In genomic region chr1:169848254-169849015, GRCm38 (mm10) we compare ENCODE assay signal across 11 mouse cellular contexts.
DNase-seq lines count a peak whose midpoint lies in the region; ATAC-seq lines count a peak whose summit lies in the region.
"Had no signal": no experiment of that assay in that cellular context is flagged by ENCODE, and none has a peak within 500 bp of the region (broad histone marks: within the 10 kb centered on the region; RNA-seq: fewer than 3 reads in every experiment).

No protein-coding gene starts in this region.

- H3K4me2 ChIP-seq in midbrain, embryonic 12.5 days (replicated peaks) = no peak overlapping the region
- no peak overlapping the region for H3K4me2 ChIP-seq in kidney, embryonic 15.5 days
- H3K4me2 ChIP-seq: limb, embryonic 12.5 days; neural tube, embryonic 12.5 days had no signal

- no peak overlapping the region for H3K9ac ChIP-seq in midbrain, embryonic 12.5 days (replicated peaks)
- H3K9ac ChIP-seq in kidney, embryonic 15.5 days = no peak overlapping the region
- H3K9ac ChIP-seq: limb, embryonic 12.5 days; neural tube, embryonic 12.5 days had no signal

- H3K9me3 ChIP-seq in midbrain, embryonic 12.5 days = no peaks in the 10 kb centered on the region
- H3K9me3 ChIP-seq in kidney, embryonic 15.5 days (replicated peaks) = no peaks in the 10 kb centered on the region
- H3K9me3 ChIP-seq: limb, embryonic 12.5 days; neural tube, embryonic 12.5 days had no signal

- 0 out of 2 replicates have a peak, but pooled peaks have one; percentile 34 for ATAC-seq in frontal cortex, adult (ENCODE audit: low TSS enrichment)
- peak; percentile 70 for ATAC-seq in midbrain, embryonic 12.5 days (ENCODE audit: low FRiP score, low read depth)
- no peak for ATAC-seq in kidney, embryonic 15.5 days (replicated peaks; ENCODE audit: low FRiP score)

- H3K27me3 ChIP-seq in midbrain, embryonic 12.5 days = no peaks in the 10 kb centered on the region
- H3K27me3 ChIP-seq in kidney, embryonic 15.5 days = no peaks in the 10 kb centered on the region
- H3K27me3 ChIP-seq: limb, embryonic 12.5 days; neural tube, embryonic 12.5 days had no signal

- H3K36me3 ChIP-seq in midbrain, embryonic 12.5 days = no peaks in the 10 kb centered on the region
- no peaks in the 10 kb centered on the region for H3K36me3 ChIP-seq in kidney, embryonic 15.5 days
- H3K36me3 ChIP-seq: limb, embryonic 12.5 days; neural tube, embryonic 12.5 days had no signal

- no peak overlapping the region for H3K27ac ChIP-seq in midbrain, embryonic 12.5 days (replicated peaks)
- H3K27ac ChIP-seq in kidney, embryonic 15.5 days = no peak overlapping the region
- H3K27ac ChIP-seq: limb, embryonic 12.5 days; neural tube, embryonic 12.5 days had no signal

- DNase-seq in frontal cortex, adult 2 months (ENCODE audit: extremely low spot score in 1 of 2, low spot score in 1 of 2) = no peak
- peak; percentile 43 for DNase-seq in adrenal gland, postnatal 10 days
- peak; percentile 33 to 45 for DNase-seq in cerebellum, postnatal 14 days
- no peak for DNase-seq in kidney, adult 9 months
- DNase-seq in layer of hippocampus, postnatal 25 days (ENCODE audit: extremely low spot score in 1 of 2, low spot score in 1 of 2) = no peak
- DNase-seq: thymus, postnatal 36 days had no signal

- no peak overlapping the region for H3K4me3 ChIP-seq in midbrain, embryonic 12.5 days
- H3K4me3 ChIP-seq in kidney, embryonic 15.5 days (replicated peaks) = no peak overlapping the region
- H3K4me3 ChIP-seq: limb, embryonic 12.5 days; neural tube, embryonic 12.5 days had no signal

- WGBS in midbrain, embryonic 12.5 days = 77% methylated on average over 10 of the region's 10 CpGs
- 81% methylated on average over 10 of the region's 10 CpGs for WGBS in kidney, embryonic 15.5 days

- peaks cover 3% of the 10 kb centered on the region; the same call in 1 of the 2 replicates for H3K4me1 ChIP-seq in midbrain, embryonic 12.5 days
- H3K4me1 ChIP-seq in kidney, embryonic 15.5 days = no peaks in the 10 kb centered on the region
- H3K4me1 ChIP-seq: neural tube, embryonic 12.5 days had no signal

Comparison
In these comparisons a context has a peak if more than half of its experiments do, and no peak if none do; other contexts are left out.
1. DNase-seq: peak in adrenal gland, postnatal 10 days (single experiment) and cerebellum, postnatal 14 days (2 of 2); none in frontal cortex, adult 2 months (0 of 2), kidney, adult 9 months (single experiment) and layer of hippocampus, postnatal 25 days (0 of 2).